Mouse (Mus musculus): Measurements from ENCODE around the gene Dennd2a.

Dennd2a gene

GRCm38 (mm10) chr6:39556900-39557659 lies 587 bp downstream of the Dennd2a start:
- peak; percentile 50 for DNase-seq (ENCODE audit: low spot score)

GRCm38 (mm10) chr6:39555648-39555945 lies 2.1 kb downstream of the Dennd2a start:
- DNase-seq (ENCODE audit: low spot score), result no peak

- DNase-seq (ENCODE audit: low spot score), result no peak
Observed at GRCm38 (mm10) chr6:39554888-39555647, 2.6 kb downstream of the Dennd2a start.

- peak; percentile 50 for DNase-seq (ENCODE audit: low spot score)
Observed at GRCm38 (mm10) chr6:39551981-39552636, 5.6 kb downstream of the Dennd2a start.

- no peak for DNase-seq (ENCODE audit: low spot score)
Observed at GRCm38 (mm10) chr6:39548030-39548429, 9.6 kb downstream of the Dennd2a start.

GRCm38 (mm10) chr6:39545474-39545873 lies 12.2 kb downstream of the Dennd2a start:
- no peak for DNase-seq (ENCODE audit: low spot score)

GRCm38 (mm10) chr6:39543769-39544420 lies 13.8 kb downstream of the Dennd2a start:
- DNase-seq (ENCODE audit: low spot score), result no peak

GRCm38 (mm10) chr6:39542631-39543597 lies 14.8 kb downstream of the Dennd2a start:
- peak; percentile 89 for DNase-seq (ENCODE audit: low spot score)

- no peak for DNase-seq (ENCODE audit: low spot score)
Observed at GRCm38 (mm10) chr6:39540563-39540962, 17.1 kb downstream of the Dennd2a start.

- peak; percentile 34 for DNase-seq (ENCODE audit: low spot score)
Observed at GRCm38 (mm10) chr6:39539679-39540155, 17.9 kb downstream of the Dennd2a start.

GRCm38 (mm10) chr6:39538227-39538626 lies 19.4 kb downstream of the Dennd2a start:
- DNase-seq (ENCODE audit: low spot score), result no peak

- DNase-seq (ENCODE audit: low spot score), result no peak
Observed at GRCm38 (mm10) chr6:39537276-39537675, 20.4 kb downstream of the Dennd2a start.

GRCm38 (mm10) chr6:39536621-39537020 lies 21.0 kb downstream of the Dennd2a start:
- no peak for DNase-seq (ENCODE audit: low spot score)

GRCm38 (mm10) chr6:39534944-39535343 lies 22.7 kb downstream of the Dennd2a start:
- DNase-seq (ENCODE audit: low spot score), result no peak

GRCm38 (mm10) chr6:39528671-39529535 lies 28.8 kb downstream of the Dennd2a start:
- DNase-seq (ENCODE audit: low spot score), result peak; percentile 54

GRCm38 (mm10) chr6:39527811-39528210 lies 29.9 kb downstream of the Dennd2a start:
- no peak for DNase-seq (ENCODE audit: low spot score)

- DNase-seq (ENCODE audit: low spot score), result no peak
Observed at GRCm38 (mm10) chr6:39527337-39527784, 30.3 kb downstream of the Dennd2a start.

- peak; percentile 24 for DNase-seq (ENCODE audit: low spot score)
Observed at GRCm38 (mm10) chr6:39526797-39527196, 30.9 kb downstream of the Dennd2a start.

GRCm38 (mm10) chr6:39523161-39523560 lies 34.5 kb downstream of the Dennd2a start:
- no peak for DNase-seq (ENCODE audit: low spot score)

- DNase-seq (ENCODE audit: low spot score), result no peak
Observed at GRCm38 (mm10) chr6:39522425-39522824, 35.2 kb downstream of the Dennd2a start.
